Mouse (Mus musculus): ENCODE results near the gene Asb12. TPM values are rescaled to one million over a fixed set of nuclear protein-coding genes. Genes with fewer than 3 reads are reported as not detected.

Gene Asb12
- polyA plus RNA-seq, 1 experiment from 2014 or later, result 0.75 TPM

Other genes starting within 250 kb of the Asb12 start
- gene Amer1, start 113.1 kb downstream of the Asb12 start, polyA plus RNA-seq (2014; fragmentation: Nextera tagmentation; extraction: Ambion mirVana), result 9.1 and 9.9 TPM in 2 replicates
- gene Pfn5, start 117 bp upstream of the Asb12 start, polyA plus RNA-seq (2014; fragmentation: Nextera tagmentation; extraction: Ambion mirVana), result not detected in 2 replicates
- gene Zc4h2, start 100.5 kb upstream of the Asb12 start, polyA plus RNA-seq (2014; fragmentation: Nextera tagmentation; extraction: Ambion mirVana), result 17.2 and 20.0 TPM in 2 replicates
- 3.0 and 3.7 TPM in 2 replicates for gene Zc3h12b, start 153.7 kb upstream of the Asb12 start, polyA plus RNA-seq (2014; fragmentation: Nextera tagmentation; extraction: Ambion mirVana)